Mouse (Mus musculus): ENCODE results near the gene Sel1l3. TPM values are rescaled to one million over a fixed set of nuclear protein-coding genes. Genes with fewer than 3 reads are reported as not detected.

The Sel1l3 gene
- polyA plus RNA-seq, 1 experiment: 28.6 TPM

- H3K4me1 ChIP-seq (ENCODE audit: control insufficient read depth, insufficient read depth, low read length): peaks cover 44% of the 10 kb centered on the region
- 37% methylated on average over 13 of the region's 13 CpGs for WGBS
- no peak overlapping the region for H3K4me3 ChIP-seq (ENCODE audit: insufficient read depth, low read depth, low read length)
- H3K36me3 ChIP-seq (ENCODE audit: control insufficient read depth, insufficient read depth, low read length): no peaks in the 10 kb centered on the region
- no peak for TF ChIP-seq POLR2A (IDR thresholded peaks at IDR 0.05; ENCODE audit: low read depth, low read length)
- TF ChIP-seq CTCF (conservative IDR thresholded peaks at IDR 0.05; ENCODE audit: insufficient read depth, insufficient read length, low read depth, low read length): no peak
- DNase-seq: peak; percentile 86
- no peaks in the 10 kb centered on the region for H3K27me3 ChIP-seq (replicated peaks; ENCODE audit: control insufficient read depth, insufficient read depth, low read length)
- H3K27ac ChIP-seq (ENCODE audit: insufficient read depth, low read depth, low read length): peak overlapping the region; percentile 85
Measured at GRCm38 (mm10) chr5:53104177-53104855, 109.4 kb downstream of the Sel1l3 start.

GRCm38 (mm10) chr5:53101848-53102473, 111.8 kb downstream of the Sel1l3 start:
- Histone ChIP-seq H3K27ac (ENCODE audit: insufficient read depth, low read depth, low read length) (peak overlapping the region; percentile 97), H3K36me3 (ENCODE audit: control insufficient read depth, insufficient read depth, low read length) (no peaks in the 10 kb centered on the region), H3K27me3 (replicated peaks; ENCODE audit: control insufficient read depth, insufficient read depth, low read length) (no peaks in the 10 kb centered on the region), H3K4me3 (ENCODE audit: insufficient read depth, low read depth, low read length) (no peak overlapping the region), H3K4me1 (ENCODE audit: control insufficient read depth, insufficient read depth, low read length) (peaks cover 34% of the 10 kb centered on the region; the same call in 1 of the 2 replicates)
- no peak for TF ChIP-seq POLR2A (IDR thresholded peaks at IDR 0.05; ENCODE audit: low read depth, low read length)
- TF ChIP-seq CTCF (conservative IDR thresholded peaks at IDR 0.05; ENCODE audit: insufficient read depth, insufficient read length, low read depth, low read length): no peak
- WGBS: 38% methylated on average over 12 of the region's 12 CpGs
- peak; percentile 88 for DNase-seq

GRCm38 (mm10) chr5:53091331-53091730, 122.4 kb downstream of the Sel1l3 start:
- WGBS: 75% methylated on average over 3 of the region's 3 CpGs
- H3K27me3 ChIP-seq (replicated peaks; ENCODE audit: control insufficient read depth, insufficient read depth, low read length): no peaks in the 10 kb centered on the region
- no peak for DNase-seq
- no peaks in the 10 kb centered on the region for H3K36me3 ChIP-seq (ENCODE audit: control insufficient read depth, insufficient read depth, low read length)
- no peaks in the 10 kb centered on the region for H3K4me1 ChIP-seq (ENCODE audit: control insufficient read depth, insufficient read depth, low read length)
- no peak overlapping the region for H3K4me3 ChIP-seq (ENCODE audit: insufficient read depth, low read depth, low read length)
- TF ChIP-seq POLR2A (IDR thresholded peaks at IDR 0.05; ENCODE audit: low read depth, low read length): no peak
- TF ChIP-seq CTCF (conservative IDR thresholded peaks at IDR 0.05; ENCODE audit: insufficient read depth, insufficient read length, low read depth, low read length): no peak
- H3K27ac ChIP-seq (ENCODE audit: insufficient read depth, low read depth, low read length): no peak overlapping the region

- H3K4me3 ChIP-seq (ENCODE audit: insufficient read depth, low read depth, low read length): no peak overlapping the region
- DNase-seq: no peak
- H3K4me1 ChIP-seq (ENCODE audit: control insufficient read depth, insufficient read depth, low read length): no peaks in the 10 kb centered on the region
- no peak overlapping the region for H3K27ac ChIP-seq (ENCODE audit: insufficient read depth, low read depth, low read length)
- no peaks in the 10 kb centered on the region for H3K27me3 ChIP-seq (replicated peaks; ENCODE audit: control insufficient read depth, insufficient read depth, low read length)
- TF ChIP-seq POLR2A (IDR thresholded peaks at IDR 0.05; ENCODE audit: low read depth, low read length) (no peak), CTCF (conservative IDR thresholded peaks at IDR 0.05; ENCODE audit: insufficient read depth, insufficient read length, low read depth, low read length) (no peak)
- WGBS: 83% methylated on average over 7 of the region's 7 CpGs
- H3K36me3 ChIP-seq (ENCODE audit: control insufficient read depth, insufficient read depth, low read length): no peaks in the 10 kb centered on the region
Measured at GRCm38 (mm10) chr5:53087452-53087851, 126.3 kb downstream of the Sel1l3 start.

- H3K27me3 ChIP-seq (replicated peaks; ENCODE audit: control insufficient read depth, insufficient read depth, low read length): no peaks in the 10 kb centered on the region
- peak overlapping the region; percentile 26 for H3K27ac ChIP-seq (ENCODE audit: insufficient read depth, low read depth, low read length)
- WGBS: 47% methylated on average over 4 of the region's 4 CpGs
- peaks cover 4% of the 10 kb centered on the region; the same call in 1 of the 2 replicates for H3K4me1 ChIP-seq (ENCODE audit: control insufficient read depth, insufficient read depth, low read length)
- H3K36me3 ChIP-seq (ENCODE audit: control insufficient read depth, insufficient read depth, low read length): no peaks in the 10 kb centered on the region
- H3K4me3 ChIP-seq (ENCODE audit: insufficient read depth, low read depth, low read length): no peak overlapping the region
- peak; percentile 94 for DNase-seq
- TF ChIP-seq CTCF (conservative IDR thresholded peaks at IDR 0.05; ENCODE audit: insufficient read depth, insufficient read length, low read depth, low read length) (no peak), POLR2A (IDR thresholded peaks at IDR 0.05; ENCODE audit: low read depth, low read length) (no peak)
Measured at GRCm38 (mm10) chr5:53078453-53078852, 135.3 kb downstream of the Sel1l3 start.

- Histone ChIP-seq H3K27me3 (replicated peaks; ENCODE audit: control insufficient read depth, insufficient read depth, low read length) (no peaks in the 10 kb centered on the region), H3K4me3 (ENCODE audit: insufficient read depth, low read depth, low read length) (no peak overlapping the region), H3K27ac (ENCODE audit: insufficient read depth, low read depth, low read length) (peak overlapping the region; percentile 58; the same call in 1 of the 2 replicates), H3K4me1 (ENCODE audit: control insufficient read depth, insufficient read depth, low read length) (peaks cover 4% of the 10 kb centered on the region; the same call in 1 of the 2 replicates), H3K36me3 (ENCODE audit: control insufficient read depth, insufficient read depth, low read length) (no peaks in the 10 kb centered on the region)
- DNase-seq: peak; percentile 83
- no peak for TF ChIP-seq CTCF (conservative IDR thresholded peaks at IDR 0.05; ENCODE audit: insufficient read depth, insufficient read length, low read depth, low read length)
- TF ChIP-seq POLR2A (IDR thresholded peaks at IDR 0.05; ENCODE audit: low read depth, low read length): no peak
- 47% methylated on average over 6 of the region's 6 CpGs for WGBS
Measured at GRCm38 (mm10) chr5:53074553-53074952, 139.2 kb downstream of the Sel1l3 start.

GRCm38 (mm10) chr5:53061532-53062130, 152.1 kb downstream of the Sel1l3 start:
- no peaks in the 10 kb centered on the region for H3K4me1 ChIP-seq (ENCODE audit: control insufficient read depth, insufficient read depth, low read length)
- H3K27me3 ChIP-seq (replicated peaks; ENCODE audit: control insufficient read depth, insufficient read depth, low read length): no peaks in the 10 kb centered on the region
- no peak overlapping the region for H3K4me3 ChIP-seq (ENCODE audit: insufficient read depth, low read depth, low read length)
- H3K36me3 ChIP-seq (ENCODE audit: control insufficient read depth, insufficient read depth, low read length): no peaks in the 10 kb centered on the region
- 91% methylated on average over 9 of the region's 9 CpGs for WGBS
- DNase-seq: no peak
- no peak overlapping the region for H3K27ac ChIP-seq (ENCODE audit: insufficient read depth, low read depth, low read length)
- TF ChIP-seq POLR2A (IDR thresholded peaks at IDR 0.05; ENCODE audit: low read depth, low read length) (no peak), CTCF (conservative IDR thresholded peaks at IDR 0.05; ENCODE audit: insufficient read depth, insufficient read length, low read depth, low read length) (no peak)

Other genes starting within 250 kb of the Sel1l3 start
- gene Slc34a2, start 175.8 kb downstream of the Sel1l3 start, polyA plus RNA-seq (2012; rRNA removed): 2.9 and 3.1 TPM in 2 replicates
- 99.5 and 103 TPM in 2 replicates for gene Smim20, start 53.2 kb upstream of the Sel1l3 start, polyA plus RNA-seq (2012; rRNA removed)

All from kidney, adult 2 months (tissue).